Mouse (Mus musculus) adipocyte (in vitro differentiated cells): ENCODE results near the gene Mmp17.
"Not testable (repeated sequence)": the region's sequence is repeated elsewhere in the genome, so short reads cannot be mapped to it uniquely, and the experiment has no call there.

Source experiments
- DNase-seq: peaks from one replicate; pipeline ENCODE4 v3.0.0-alpha.2; 2016; ENCODE audit warnings: low spot score

Gene Mmp17

GRCm38 (mm10) chr5:129590915-129591314 lies 6.9 kb downstream of the Mmp17 start:
- no peak for DNase-seq

DNA sequence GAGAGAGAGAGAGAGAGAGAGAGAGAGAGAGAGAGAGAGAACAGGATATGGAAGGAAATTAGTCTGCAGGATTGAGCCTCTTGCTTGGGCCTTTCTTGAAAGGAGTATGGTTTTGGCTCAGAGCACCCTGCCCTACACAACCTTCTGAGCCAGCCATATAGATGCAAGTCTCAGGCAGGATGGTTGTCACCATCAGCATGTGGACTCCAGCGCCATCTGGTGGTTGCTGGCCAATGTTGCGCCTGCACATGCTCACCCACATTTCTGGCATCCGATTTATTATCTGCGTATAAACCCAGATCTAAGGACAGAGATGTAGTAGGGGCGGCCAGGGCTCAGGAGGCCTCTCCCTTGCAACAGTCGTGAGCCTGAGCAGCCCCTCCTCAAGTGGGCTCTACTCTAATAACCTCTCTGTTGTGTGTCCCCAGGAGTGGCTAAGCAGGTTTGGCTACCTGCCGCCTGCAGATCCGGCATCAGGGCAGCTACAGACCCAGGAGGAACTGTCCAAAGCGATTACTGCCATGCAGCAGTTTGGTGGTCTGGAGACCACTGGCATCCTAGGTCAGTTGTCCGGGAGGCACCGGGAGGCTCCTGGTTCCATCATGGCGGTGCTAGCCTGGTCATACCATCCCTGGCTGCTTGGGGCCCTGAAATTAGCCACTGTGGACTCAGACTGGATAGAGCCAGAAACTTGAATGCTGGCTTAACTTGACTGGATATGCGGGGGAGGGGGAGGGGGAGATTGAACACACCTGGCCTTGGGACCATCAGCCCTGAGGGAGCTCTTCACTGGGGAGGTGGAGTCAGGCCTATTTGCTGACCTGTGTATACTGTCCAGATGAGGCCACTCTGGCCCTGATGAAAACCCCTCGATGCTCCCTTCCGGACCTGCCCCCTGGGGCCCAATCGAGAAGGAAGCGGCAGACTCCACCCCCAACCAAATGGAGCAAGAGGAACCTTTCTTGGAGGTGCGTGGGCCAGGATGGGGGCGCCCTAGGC lies 10.4 kb downstream of the Mmp17 start:
- DNase-seq, result peak; percentile 79

- DNase-seq, result no peak
Measured at GRCm38 (mm10) chr5:129602071-129602487, 18.1 kb downstream of the Mmp17 start.

- DNase-seq, result no peak
Measured at GRCm38 (mm10) chr5:129607476-129607875, 23.5 kb downstream of the Mmp17 start.

GRCm38 (mm10) chr5:129611060-129611459 lies 27.1 kb downstream of the Mmp17 start:
- DNase-seq, result peak; percentile 84

DNA sequence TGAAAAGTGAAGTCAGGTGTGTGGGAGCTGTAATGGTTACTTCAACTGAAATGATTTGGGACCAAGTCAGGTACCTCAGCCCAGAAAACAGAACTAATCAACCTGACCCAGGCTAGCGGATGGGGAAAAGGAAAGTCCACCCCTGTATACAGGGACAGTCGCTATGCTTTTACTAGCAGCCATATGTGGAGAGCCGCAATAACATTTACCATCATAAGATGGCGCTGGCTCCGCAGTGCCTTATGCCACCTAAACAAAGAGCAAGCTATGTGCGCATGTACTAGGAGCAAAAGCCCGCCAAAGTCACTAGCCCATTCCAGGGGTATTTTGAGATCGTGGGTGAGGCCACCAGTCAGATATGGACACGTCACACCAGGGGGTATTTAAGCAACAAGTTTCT lies 36.6 kb downstream of the Mmp17 start:
- DNase-seq, result not testable (repeated sequence)

- DNase-seq, result no peak
Measured at GRCm38 (mm10) chr5:129621361-129621760, 37.4 kb downstream of the Mmp17 start.

- no peak for DNase-seq
Measured at GRCm38 (mm10) chr5:129626099-129626498, 42.1 kb downstream of the Mmp17 start.

GRCm38 (mm10) chr5:129626586-129626985 lies 42.6 kb downstream of the Mmp17 start:
- not testable (repeated sequence) for DNase-seq

GRCm38 (mm10) chr5:129632270-129633250 lies 48.6 kb downstream of the Mmp17 start:
- DNase-seq, result not testable (repeated sequence)

- DNase-seq, result no peak
Measured at GRCm38 (mm10) chr5:129650858-129651257, 66.9 kb downstream of the Mmp17 start.

- no peak for DNase-seq
Measured at GRCm38 (mm10) chr5:129657016-129657415, 73.0 kb downstream of the Mmp17 start.

DNA sequence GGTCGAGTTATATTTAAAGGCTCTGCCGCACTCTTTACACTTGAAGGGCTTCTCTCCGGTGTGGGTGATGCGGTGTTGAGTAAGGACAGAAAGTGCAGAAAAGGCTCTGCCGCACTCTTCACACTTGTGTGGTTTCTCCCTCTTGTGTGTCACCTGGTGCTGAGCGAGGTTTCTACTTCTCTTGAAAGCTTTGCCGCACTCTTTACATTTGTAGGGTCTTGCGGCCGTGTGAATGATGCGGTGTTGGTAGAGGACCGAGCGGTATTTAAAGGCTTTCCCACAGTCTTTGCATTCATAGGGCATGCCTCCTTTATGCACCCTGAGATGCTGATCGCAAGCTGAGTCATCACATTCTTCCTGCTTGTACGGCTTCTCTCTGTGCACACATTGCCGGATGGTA lies 74.0 kb downstream of the Mmp17 start:
- no peak for DNase-seq
